Mouse (Mus musculus) NIH3T3 (cell line): ENCODE measurements around the gene Snta1.
"Not testable (repeated sequence)": the region's sequence is repeated elsewhere in the genome, so short reads cannot be mapped to it uniquely, and the experiment has no call there.

Experiments
- DNase-seq: peaks from one replicate; pipeline ENCODE4 v3.0.0-alpha.2; 2012; ENCODE audit warnings: low read depth

The Snta1 gene

DNA sequence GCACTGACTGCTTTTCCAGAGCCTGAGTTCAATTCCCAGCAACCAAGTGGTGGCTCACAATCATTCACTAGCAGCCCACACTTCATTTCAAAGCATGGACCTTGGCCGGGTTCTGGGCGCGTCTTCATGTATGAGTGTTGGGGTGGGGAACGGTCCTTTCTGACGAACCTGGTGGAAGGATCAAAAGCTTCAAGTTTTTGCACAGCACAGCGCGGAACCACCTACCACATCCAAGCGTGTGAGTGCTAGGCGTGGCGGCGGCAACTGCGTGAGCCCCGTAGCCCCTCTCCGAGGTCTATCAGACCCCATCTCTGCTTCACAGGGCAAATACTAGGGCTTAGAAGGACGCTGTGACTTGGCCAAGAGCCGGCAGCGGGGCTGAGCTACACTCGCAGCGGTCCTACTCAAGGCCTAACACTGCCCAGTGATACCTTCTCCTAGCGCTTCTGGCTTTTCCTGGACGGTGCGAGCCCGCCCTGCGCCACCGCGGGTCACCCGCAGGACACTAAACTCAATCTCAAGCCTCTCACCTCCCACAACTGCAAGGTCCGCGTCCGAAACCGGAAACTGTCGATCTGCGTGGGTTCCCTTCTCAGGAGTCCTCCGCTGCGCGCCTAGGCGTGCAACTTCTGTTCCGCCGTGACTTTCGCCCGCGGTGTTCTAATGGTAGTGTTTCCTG is 35.6 kb downstream of the Snta1 start:
- peak; percentile 94 for DNase-seq

DNA sequence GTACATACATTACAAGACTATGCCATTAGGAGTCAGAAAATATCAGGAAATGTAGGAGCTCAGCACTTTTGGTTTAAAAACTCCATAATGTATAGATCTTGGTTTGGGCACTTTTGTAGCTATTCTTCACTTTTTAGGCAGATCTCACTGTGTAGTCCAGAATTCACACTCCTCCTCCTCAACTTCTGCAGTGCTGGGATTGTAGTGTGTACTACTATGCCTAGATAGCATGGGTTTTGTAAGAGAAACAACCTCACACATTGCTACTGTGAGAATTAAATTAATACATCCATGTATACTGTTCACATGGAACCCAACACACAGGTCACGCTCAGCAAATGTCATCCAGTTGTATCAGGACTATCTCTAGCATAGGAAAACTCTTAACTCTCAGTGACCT is 40.4 kb downstream of the Snta1 start:
- no peak for DNase-seq

DNA sequence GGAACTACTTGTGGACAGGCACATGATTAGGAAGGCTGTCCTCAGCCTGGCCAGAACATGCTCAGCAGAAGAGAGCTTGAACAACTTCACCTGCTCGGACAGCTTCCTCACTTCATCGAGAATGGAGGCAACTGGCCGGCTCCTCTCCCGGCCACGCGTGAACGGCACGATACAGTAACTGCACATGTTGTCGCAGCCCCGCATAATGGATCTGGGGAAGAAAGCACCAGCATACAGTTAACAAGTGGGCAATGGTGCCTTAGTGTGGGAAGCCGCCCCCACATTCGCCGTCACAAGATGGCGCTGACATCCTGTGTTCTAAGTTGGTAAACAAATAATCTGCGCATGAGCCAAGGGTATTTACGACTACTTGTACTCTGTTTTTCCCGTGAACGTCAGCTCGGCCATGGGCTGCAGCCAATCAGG is 53.9 kb downstream of the Snta1 start:
- not testable (repeated sequence) for DNase-seq

DNA sequence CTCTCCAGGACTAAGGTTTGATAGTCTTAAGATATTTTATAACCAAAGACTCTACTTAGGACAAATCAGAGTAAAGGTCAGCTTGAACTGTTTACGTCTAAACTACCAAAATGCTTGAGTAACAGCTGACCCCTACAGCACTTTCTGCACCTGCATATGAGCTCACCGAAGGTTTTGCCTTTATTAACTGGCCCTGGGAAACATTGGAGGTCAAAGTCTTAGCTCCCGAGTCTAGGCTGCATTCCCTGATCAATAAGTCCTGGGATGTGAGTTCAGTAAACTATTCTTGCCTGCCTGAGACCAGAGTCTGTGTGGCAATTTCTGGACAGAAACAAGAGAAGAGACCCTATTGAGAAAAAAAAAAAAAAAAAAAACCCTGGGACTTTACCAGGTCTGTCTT is 59.7 kb downstream of the Snta1 start:
- no peak for DNase-seq

DNA sequence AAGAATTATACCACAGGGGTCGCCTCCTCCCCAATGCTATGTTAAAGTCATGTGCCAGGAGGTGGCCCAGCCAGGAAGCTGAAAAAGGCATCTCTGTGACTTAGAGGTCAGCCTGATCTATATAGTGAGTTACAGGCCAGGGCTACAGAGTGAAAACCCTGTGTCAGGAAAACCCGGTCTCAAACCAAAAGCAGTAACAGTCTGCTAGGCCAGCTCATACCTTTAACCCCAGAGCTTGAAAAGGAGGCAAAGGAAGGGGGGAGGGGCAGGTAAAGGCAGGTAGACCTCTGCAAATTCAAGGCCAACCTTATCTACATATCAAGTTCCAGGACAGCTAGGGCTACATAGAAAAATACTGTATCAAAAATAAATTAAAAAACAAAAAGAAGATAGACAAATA is 68.5 kb downstream of the Snta1 start:
- no peak for DNase-seq

DNA sequence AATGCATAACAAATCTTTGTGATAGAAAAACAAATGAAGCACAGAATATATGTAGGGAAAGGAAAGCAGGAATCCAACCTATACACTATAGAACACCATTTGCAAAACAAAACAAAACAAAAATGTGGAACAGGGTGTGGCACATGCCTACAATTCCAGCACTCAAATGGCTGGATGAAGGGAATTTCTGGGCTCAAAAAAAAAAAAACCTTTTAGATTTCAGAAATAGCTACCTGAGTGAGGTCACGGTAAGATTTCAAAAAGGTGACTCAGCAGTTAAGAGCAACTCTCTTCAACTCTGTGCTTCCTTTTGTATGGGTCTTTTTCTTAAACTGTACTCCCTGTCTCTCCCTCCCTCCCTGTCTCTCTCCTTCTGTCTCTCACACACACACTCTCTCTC is 69.7 kb downstream of the Snta1 start:
- no peak for DNase-seq

DNA sequence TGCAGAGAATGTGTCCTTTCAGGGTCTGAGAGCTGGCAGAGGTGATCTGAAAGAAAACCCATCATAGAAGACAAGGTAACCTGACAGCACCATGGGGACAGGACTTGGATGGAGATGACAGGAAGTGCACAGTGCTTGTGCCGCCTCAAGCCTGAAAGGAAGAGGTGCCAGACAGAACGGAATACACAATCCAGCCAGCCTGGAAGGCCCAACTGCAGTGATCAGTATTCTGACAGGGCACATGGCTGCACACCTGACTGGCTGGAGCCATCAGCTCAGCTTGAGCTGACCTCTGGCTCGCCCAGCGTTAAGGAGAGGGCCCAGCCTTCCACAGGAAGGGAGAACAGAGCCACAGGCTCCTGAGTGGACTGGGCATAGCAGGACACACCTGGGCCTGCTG is 72.3 kb downstream of the Snta1 start:
- DNase-seq = no peak

DNA sequence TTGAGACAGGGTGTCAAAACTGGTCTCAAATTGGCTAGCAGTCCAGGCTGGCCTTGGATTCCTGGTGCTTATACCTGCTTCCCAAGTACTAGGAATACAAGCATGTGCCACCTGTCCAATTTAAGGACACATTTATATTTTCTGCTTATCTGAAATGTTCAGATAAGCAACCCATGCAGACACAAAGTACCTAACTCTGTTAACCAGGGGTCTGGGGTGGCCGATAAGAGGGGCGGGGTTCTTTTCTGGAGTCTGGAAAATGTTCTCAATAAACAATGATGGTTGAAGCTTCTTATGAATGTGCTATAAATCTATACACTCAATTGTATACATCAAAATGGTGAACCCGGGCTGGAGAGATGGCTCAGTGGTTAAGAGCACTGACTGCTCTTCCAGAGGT is 81.0 kb downstream of the Snta1 start:
- DNase-seq = no peak
